Mouse (Mus musculus): ENCODE measurements around the gene Rnf166.

Gene Rnf166

GRCm38 (mm10) chr8:122475580-122476320 lies at the start of gene Rnf166, which contains the start of gene Ctu2:
Rnf166 (minus strand) TSS chr8:122476064.
Ctu2 (plus strand) TSS chr8:122476143.
- DNase-seq: peak; percentile 77 to 87

- no peak for DNase-seq
Observed at GRCm38 (mm10) chr8:122525004-122525403, 49.1 kb upstream of the Rnf166 start.

- no peak for DNase-seq
Observed at GRCm38 (mm10) chr8:122524506-122524905, 48.6 kb upstream of the Rnf166 start.

GRCm38 (mm10) chr8:122523652-122524360 lies 47.9 kb upstream of the Rnf166 start:
- peak; percentile 70 to 74 for DNase-seq

- DNase-seq: peak; percentile 92 to 95
Observed at GRCm38 (mm10) chr8:122522796-122523651, 47.2 kb upstream of the Rnf166 start.

GRCm38 (mm10) chr8:122520611-122521010 lies 44.7 kb upstream of the Rnf166 start:
- no peak for DNase-seq

DNA sequence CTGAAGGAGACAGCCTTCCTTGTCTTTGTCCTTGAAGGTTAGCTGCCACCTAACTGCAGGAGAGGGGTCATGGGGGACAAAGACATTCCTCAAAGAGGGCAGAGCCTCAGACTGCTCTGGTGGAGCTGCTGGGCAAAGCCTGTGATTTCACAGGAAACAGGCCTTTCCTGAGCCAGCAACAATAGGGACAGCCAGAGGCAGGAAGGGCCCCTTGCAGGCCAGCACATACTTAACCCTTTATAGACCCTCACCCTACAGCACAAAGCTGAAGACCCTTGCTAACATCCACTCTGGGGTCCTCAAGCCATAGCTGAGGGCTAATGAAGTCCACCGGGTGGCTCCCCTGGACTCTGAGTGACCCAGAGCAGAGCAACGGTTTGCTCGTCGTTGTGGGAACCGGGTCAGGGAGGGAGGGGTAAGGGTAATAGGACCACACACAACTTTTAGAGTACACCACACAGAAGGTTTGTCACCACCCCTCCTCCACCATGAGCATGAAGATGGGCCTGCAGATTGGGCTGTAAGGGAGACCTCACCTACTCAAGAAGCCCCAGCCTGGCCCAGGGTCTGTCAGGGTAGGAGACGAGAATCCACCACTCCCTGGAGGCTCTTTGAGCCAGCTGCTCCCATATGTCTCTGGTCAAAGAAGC lies 41.8 kb upstream of the Rnf166 start:
- peak; percentile 52 to 67 for DNase-seq

DNA sequence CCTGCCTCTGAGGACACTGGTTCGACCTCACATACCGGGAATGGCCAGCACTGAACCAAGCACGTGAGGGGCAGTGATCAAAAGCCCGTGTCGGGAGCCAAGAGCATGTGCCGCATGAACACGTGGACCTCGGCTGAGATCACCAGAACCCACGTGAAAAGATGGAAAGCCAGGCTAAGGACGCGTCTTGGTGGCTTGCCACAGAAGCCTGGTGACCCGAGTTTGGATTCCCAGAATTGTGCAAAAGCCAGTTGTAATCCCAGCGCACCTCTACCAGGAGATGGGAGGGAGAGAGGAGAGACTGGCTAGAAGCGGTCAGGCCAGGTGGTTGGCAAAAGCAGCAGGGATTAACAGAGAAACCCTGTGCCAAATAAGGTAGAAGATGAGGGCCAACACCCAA lies 39.8 kb upstream of the Rnf166 start:
- DNase-seq: peak; percentile 55 to 60

DNA sequence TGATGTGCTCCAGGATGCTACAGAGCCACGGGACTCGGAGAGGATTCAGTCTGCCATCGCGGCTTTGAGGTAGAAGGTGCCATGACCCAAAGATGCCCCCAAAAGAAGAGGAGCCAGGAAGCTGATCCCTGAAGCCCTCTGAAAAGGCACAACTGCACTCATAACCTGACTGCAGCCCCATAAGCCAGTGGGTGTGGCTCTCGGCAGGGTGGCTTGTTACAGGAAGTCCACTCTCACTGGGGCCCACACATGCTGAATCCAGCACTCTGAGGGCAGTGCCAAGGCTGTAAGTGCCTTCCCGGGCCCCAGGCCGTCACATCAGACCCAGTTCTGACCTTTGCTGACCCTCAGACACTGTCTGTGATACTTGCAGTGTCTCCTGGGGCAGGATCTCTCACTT lies 36.5 kb upstream of the Rnf166 start:
- no peak for DNase-seq

DNA sequence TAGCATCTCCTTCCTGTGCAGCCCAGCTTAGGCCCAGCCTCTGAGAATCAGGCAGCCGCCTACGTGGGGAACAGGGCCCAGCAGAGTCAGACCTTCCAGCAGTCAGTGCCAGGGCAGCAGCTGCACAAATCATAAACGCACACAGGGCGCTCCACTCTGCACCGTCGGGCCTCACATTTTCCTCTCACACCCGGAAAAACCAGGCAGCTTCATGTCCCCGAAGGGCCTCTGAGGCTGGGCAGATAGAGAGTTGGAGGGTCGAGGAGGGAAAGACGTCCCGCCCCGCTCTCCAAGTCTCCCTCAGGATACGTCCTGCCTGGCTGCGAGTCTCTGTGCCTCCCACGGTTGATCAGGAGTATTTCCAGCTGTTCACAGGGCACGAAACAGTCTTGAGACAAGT lies 35.7 kb upstream of the Rnf166 start:
- no peak for DNase-seq

DNA sequence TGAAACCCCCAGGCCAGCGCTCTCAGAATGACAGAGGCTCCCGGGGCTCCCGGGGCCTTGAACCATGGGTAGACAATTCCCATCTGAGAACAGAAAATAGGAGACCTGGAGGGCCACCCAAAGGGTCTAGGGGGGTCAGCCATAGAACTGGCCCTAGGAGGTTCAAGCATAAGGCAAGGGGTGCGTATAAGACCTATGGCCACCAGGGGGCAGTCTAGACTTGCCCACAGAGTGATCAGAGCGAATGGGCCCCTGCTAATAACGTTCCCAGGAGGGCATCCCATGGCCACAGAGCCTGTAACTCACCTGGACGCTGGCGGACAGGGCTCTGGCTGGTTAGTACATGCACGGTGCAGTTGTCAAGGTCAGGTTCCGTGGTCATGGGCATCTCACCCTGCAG lies 25.0 kb upstream of the Rnf166 start:
- DNase-seq: peak; percentile 72 to 82

- no peak for DNase-seq
Observed at GRCm38 (mm10) chr8:122497912-122498311, 22.0 kb upstream of the Rnf166 start.

- DNase-seq: no peak
Observed at GRCm38 (mm10) chr8:122497016-122497734, 21.3 kb upstream of the Rnf166 start.

DNA sequence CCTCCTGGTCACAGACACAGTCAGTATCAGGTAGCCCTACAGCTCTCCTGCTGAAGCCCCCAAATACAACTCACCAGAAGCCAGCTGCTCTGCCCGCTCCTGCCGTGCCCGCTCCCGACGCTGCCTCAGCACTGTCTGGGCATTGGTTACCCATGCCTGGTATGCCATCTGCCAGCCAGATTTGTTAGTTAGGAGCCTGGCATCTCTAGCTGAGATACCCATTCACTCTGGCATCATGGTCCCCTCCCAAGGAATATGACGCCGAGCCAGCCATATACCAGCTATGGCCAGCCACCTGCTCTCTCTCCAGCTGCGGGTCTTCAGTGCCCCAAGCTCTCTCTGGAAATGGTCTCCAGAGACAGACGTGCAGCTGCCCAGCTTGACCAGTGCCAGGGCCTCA lies 12.5 kb upstream of the Rnf166 start:
- no peak for DNase-seq

GRCm38 (mm10) chr8:122484831-122485230 lies 9.0 kb upstream of the Rnf166 start:
- no peak for DNase-seq

GRCm38 (mm10) chr8:122483877-122484276 lies 8.0 kb upstream of the Rnf166 start:
- DNase-seq: no peak

DNA sequence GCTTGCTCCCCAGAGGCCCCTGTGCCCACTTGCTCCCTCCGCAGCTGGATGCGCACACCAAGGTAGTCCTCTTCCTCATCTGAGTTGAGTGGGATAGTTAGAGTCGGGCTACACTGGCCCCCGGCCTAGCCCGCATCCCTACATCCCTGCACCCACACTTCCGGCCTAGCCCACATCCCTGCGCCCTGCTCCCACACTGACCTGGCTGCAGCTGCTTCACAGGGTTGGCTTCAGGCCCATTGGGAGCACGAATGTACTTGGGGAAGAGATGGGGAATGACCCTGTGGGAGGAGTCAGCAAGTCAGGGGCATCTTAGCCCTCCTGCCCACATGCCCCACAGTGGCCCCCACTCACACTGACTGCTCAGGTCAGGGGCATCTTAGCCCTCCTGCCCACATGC lies 6.6 kb upstream of the Rnf166 start:
- DNase-seq: no peak

GRCm38 (mm10) chr8:122474951-122475560 lies 808 bp downstream of the Rnf166 start:
- peak; percentile 38 to 45 for DNase-seq

GRCm38 (mm10) chr8:122473911-122474421 lies 1.9 kb downstream of the Rnf166 start:
- DNase-seq: no peak

DNA sequence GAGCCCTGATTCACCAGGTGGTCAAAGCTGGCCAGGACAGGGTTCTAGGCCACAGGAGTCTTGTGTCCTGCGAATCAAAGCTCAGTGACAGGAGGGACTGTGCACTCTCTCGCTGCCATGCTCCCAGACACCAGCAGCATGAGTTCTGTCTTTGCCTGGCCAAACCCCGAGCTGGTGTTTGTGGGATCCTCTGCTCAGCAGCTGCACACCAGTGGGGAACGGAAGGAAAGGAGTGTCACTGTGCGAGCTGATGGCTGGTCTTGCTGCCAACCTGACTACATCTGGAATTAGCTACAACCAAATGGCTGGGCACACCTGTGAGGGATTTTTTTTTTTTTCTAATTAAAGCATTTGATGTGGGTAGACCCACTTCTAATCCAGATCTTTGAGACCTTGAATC lies 5.2 kb downstream of the Rnf166 start:
- no peak for DNase-seq

GRCm38 (mm10) chr8:122469965-122470364 lies 5.9 kb downstream of the Rnf166 start:
- no peak for DNase-seq
